Mouse (Mus musculus) small intestine, adult 2 months (tissue): ENCODE results near the gene Ccdc184.

Experiments used
- CTCF ChIP-seq: fragments of 200-500 bp; IDR thresholded peaks from 2 replicates; pipeline ENCODE4 v1.5.1; 2012; ENCODE audit warnings: low read depth, mild to moderate bottlenecking, control low read depth, inconsistent platforms, low read length, moderate library complexity, mixed read lengths; ENCODE audit not compliant: insufficient replicate concordance, insufficient read length; ENCODE audit errors: extremely low read depth
- POLR2A ChIP-seq: fragments of 200-500 bp; IDR thresholded peaks from 2 replicates; pipeline ENCODE4 v1.6.1; 2012; ENCODE audit warnings: low read depth, mild to moderate bottlenecking, control low read depth, inconsistent platforms, low read length, moderate library complexity

DNA sequence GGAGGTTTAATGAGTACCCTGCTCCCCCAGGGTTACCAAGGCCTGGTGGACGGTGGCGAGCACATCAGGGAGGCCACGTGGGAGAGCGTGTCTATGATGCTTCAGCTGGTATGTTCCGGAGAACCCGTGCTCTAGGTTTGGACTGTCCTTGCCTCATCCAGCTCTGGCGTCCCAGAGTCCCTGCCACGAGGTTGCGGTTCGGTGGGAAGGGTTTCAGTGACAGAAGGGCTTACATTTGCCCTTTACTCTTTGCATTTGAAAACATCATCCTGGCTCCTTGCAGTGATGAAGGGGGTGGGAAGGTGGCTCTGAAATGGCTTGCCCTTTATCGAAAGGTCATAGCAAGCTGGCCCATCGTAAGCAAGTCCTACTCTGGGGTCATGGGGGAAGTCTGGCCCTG, 47.6 kb upstream of the Ccdc184 start:
- TF ChIP-seq CTCF = no peak
- TF ChIP-seq POLR2A = no peak
